Comparison of ENCODE assay signal across 8 mouse cellular contexts in genomic region chr10:80880131-80880641, GRCm38 (mm10). TPM values are rescaled to one million over a fixed set of nuclear protein-coding genes. Genes with fewer than 3 reads are reported as not detected.
DNase-seq lines count a peak whose midpoint lies in the region; ATAC-seq lines count a peak whose summit lies in the region.

No protein-coding gene starts in this region.

- H3K27me3 ChIP-seq in limb, embryonic 11.5 days (ENCODE audit: control insufficient read depth, insufficient read depth, low read length), result no peaks in the 10 kb centered on the region
- no peaks in the 10 kb centered on the region; the same call in 1 of the 2 replicates for H3K27me3 ChIP-seq in midbrain, embryonic 16.5 days (ENCODE audit: control insufficient read depth, insufficient read depth, low read depth, low read length)

- H3K36me3 ChIP-seq in limb, embryonic 11.5 days (ENCODE audit: control insufficient read depth, insufficient read depth, low read length), result no peaks in the 10 kb centered on the region
- H3K36me3 ChIP-seq in midbrain, embryonic 16.5 days (ENCODE audit: control insufficient read depth, insufficient read depth, low read length), result no peaks in the 10 kb centered on the region

- no peak overlapping the region for H3K9ac ChIP-seq in limb, embryonic 11.5 days (ENCODE audit: low read length)
- H3K9ac ChIP-seq in midbrain, embryonic 16.5 days (ENCODE audit: low read depth, low read length), result no peak overlapping the region

- peak; percentile 50 to 74 for DNase-seq in left cerebral cortex, adult 18-20 months (ENCODE audit: low spot score in 2 of 2)
- DNase-seq in left cerebral cortex, adult 11 months (ENCODE audit: low spot score), result no peak
- DNase-seq in WW6 (ENCODE audit: low read depth, low spot score), result peak; percentile 61
- DNase-seq in embryo, embryonic 11.5 days (ENCODE audit: low read depth, low spot score), result peak; percentile 56
- DNase-seq in induced T-regulatory cell, adult 2 months (ENCODE audit: low read depth), result peak; percentile 88
- DNase-seq in limb, embryonic 11.5 days (ENCODE audit: low spot score), result peak; percentile 78
- DNase-seq in telencephalon, adult 2 months (ENCODE audit: low read depth, low spot score), result peak; percentile 13

- no peak overlapping the region for H3K27ac ChIP-seq in limb, embryonic 11.5 days (replicated peaks; ENCODE audit: low read depth, low read length)
- no peak overlapping the region for H3K27ac ChIP-seq in midbrain, embryonic 16.5 days (ENCODE audit: low read length)

- no peaks in the 10 kb centered on the region for H3K9me3 ChIP-seq in limb, embryonic 11.5 days (ENCODE audit: control insufficient read depth, low read length)
- no peaks in the 10 kb centered on the region for H3K9me3 ChIP-seq in midbrain, embryonic 16.5 days (replicated peaks; ENCODE audit: control insufficient read depth, low read length, poor library complexity, severe bottlenecking)

- WGBS in limb, embryonic 11.5 days, result 22% methylated on average over 5 of the region's 5 CpGs
- WGBS in midbrain, embryonic 16.5 days, result 28% methylated on average over 5 of the region's 5 CpGs

- H3K4me1 ChIP-seq in limb, embryonic 11.5 days (ENCODE audit: control insufficient read depth, insufficient read depth, low read length), result no peaks in the 10 kb centered on the region
- H3K4me1 ChIP-seq in midbrain, embryonic 16.5 days (ENCODE audit: control insufficient read depth, insufficient read depth, low read length), result no peaks in the 10 kb centered on the region

- no peak for ATAC-seq in limb, embryonic 11.5 days (ENCODE audit: insufficient number of reproducible peaks, low FRiP score, low TSS enrichment, low read depth)
- 0 out of 2 replicates have a peak, but pooled peaks have one; percentile 9 for ATAC-seq in midbrain, embryonic 16.5 days

- no peak overlapping the region for H3K4me3 ChIP-seq in limb, embryonic 11.5 days (ENCODE audit: low read depth, low read length)
- no peak overlapping the region for H3K4me3 ChIP-seq in midbrain, embryonic 16.5 days (ENCODE audit: low read depth, low read length)

- no peak overlapping the region for H3K4me2 ChIP-seq in limb, embryonic 11.5 days (ENCODE audit: low read depth, severe bottlenecking)
- no peak overlapping the region for H3K4me2 ChIP-seq in midbrain, embryonic 16.5 days (ENCODE audit: low read length)

RNA-seq across cellular contexts. Expression of gene Tmprss9, which starts 8.5 kb away (rescaled TPM):
- under 1 TPM; 0.12 to 0.26 TPM for total RNA-seq in left cerebral cortex, adult 18-20 months (2021)
- polyA plus RNA-seq in limb, embryonic 11.5 days (2014; fragmentation: Nextera tagmentation; extraction: Ambion mirVana), result not detected in 2 replicates
- 0.10 and 0.16 TPM in 2 replicates for polyA plus RNA-seq in midbrain, embryonic 16.5 days (2015; fragmentation: Nextera tagmentation; extraction: Ambion mirVana)

RNA-seq across cellular contexts. Expression of gene Timm13, which starts 20.6 kb away (rescaled TPM):
- total RNA-seq in left cerebral cortex, adult 18-20 months (2021), result 100 to 1,000 TPM; 131 to 136 TPM
- polyA plus RNA-seq in limb, embryonic 11.5 days (2014; fragmentation: Nextera tagmentation; extraction: Ambion mirVana), result 336 and 355 TPM in 2 replicates
- polyA plus RNA-seq in midbrain, embryonic 16.5 days (2015; fragmentation: Nextera tagmentation; extraction: Ambion mirVana), result 297 and 316 TPM in 2 replicates

RNA-seq across cellular contexts. Expression of gene Sppl2b, which starts 25.1 kb away (rescaled TPM):
- 10 to 100 TPM; 45.6 to 53.7 TPM for total RNA-seq in left cerebral cortex, adult 18-20 months (2021)
- 26.8 and 28.1 TPM in 2 replicates for polyA plus RNA-seq in limb, embryonic 11.5 days (2014; fragmentation: Nextera tagmentation; extraction: Ambion mirVana)
- polyA plus RNA-seq in midbrain, embryonic 16.5 days (2015; fragmentation: Nextera tagmentation; extraction: Ambion mirVana), result 82.4 and 84.1 TPM in 2 replicates

RNA-seq across cellular contexts. Expression of gene Lsm7, which starts 25.2 kb away (rescaled TPM):
- total RNA-seq in left cerebral cortex, adult 18-20 months (2021), result 10 to 100 TPM; 34.8 to 48.8 TPM
- 375 and 398 TPM in 2 replicates for polyA plus RNA-seq in limb, embryonic 11.5 days (2014; fragmentation: Nextera tagmentation; extraction: Ambion mirVana)
- 202 and 205 TPM in 2 replicates for polyA plus RNA-seq in midbrain, embryonic 16.5 days (2015; fragmentation: Nextera tagmentation; extraction: Ambion mirVana)

RNA-seq across cellular contexts. Expression of gene Lingo3, which starts 36.3 kb away (rescaled TPM):
- total RNA-seq in left cerebral cortex, adult 18-20 months (2021), result 10 to 100 TPM; 35.4 to 45.0 TPM
- polyA plus RNA-seq in limb, embryonic 11.5 days (2014; fragmentation: Nextera tagmentation; extraction: Ambion mirVana), result 0.33 and 0.36 TPM in 2 replicates
- 12.6 and 16.9 TPM in 2 replicates for polyA plus RNA-seq in midbrain, embryonic 16.5 days (2015; fragmentation: Nextera tagmentation; extraction: Ambion mirVana)
